Mouse (Mus musculus) heart, embryonic 13.5 days (tissue): ENCODE results near the gene Lrrc8d. TPM values are rescaled to one million over a fixed set of nuclear protein-coding genes. Genes with fewer than 3 reads are reported as not detected.

Source experiments
- polyA plus RNA-seq: library from polyadenylated mRNA; unstranded; fragments of >200 nt; fragmentation: Nextera tagmentation; extraction: Ambion mirVana; gene quantifications from 2 replicates; pipeline ENCODE4 v1.2.1, GENCODE M21; 2015

The Lrrc8d gene
- polyA plus RNA-seq, 1 experiment from 2014 or later, result 9.0 TPM

Other genes starting within 250 kb of the Lrrc8d start
- gene Lrrc8c, start 180.6 kb upstream of the Lrrc8d start, polyA plus RNA-seq, result 18.3 and 19.7 TPM in 2 replicates
- 24.2 and 27.5 TPM in 2 replicates for gene Zfp326, start 176.6 kb downstream of the Lrrc8d start, polyA plus RNA-seq